Comparison of ENCODE assay signal across 7 mouse cellular contexts in the genomic region with DNA sequence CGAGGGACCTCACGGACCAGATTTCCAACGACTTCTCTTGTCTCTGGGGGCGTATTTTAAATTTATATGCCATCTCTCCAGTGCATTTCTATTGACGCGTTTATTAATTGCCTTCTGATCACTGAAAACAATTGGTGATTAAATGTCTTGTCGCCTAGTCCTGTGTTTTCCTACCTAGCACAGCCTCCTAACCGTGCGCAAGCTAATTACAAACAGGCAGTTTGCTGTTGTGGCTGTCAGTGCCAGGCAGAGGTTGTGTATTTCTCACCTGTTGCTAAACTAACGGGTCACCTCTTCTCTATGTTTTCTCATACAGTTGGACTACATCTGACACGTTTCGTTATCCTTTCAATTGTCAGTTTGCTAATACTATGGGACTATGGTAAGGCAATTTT. TPM values are rescaled to one million over a fixed set of nuclear protein-coding genes. Genes with fewer than 3 reads are reported as not detected.
DNase-seq lines count a peak whose midpoint lies in the region; ATAC-seq and TF ChIP-seq lines count a peak whose summit lies in the region.

No protein-coding gene starts in this region.

- DNase-seq in lung, adult 2 months: no peak
- DNase-seq in lung, adult 18-20 months: no peak
- no peak for DNase-seq in forebrain, embryonic 11.5 days (ENCODE audit: low spot score)
- no peak for DNase-seq in urinary bladder, postnatal 4 days (ENCODE audit: low spot score in 2 of 2)
- DNase-seq in urinary bladder, postnatal 10 days (ENCODE audit: low spot score): no peak

- H3K27me3 ChIP-seq in forebrain, embryonic 11.5 days (ENCODE audit: control insufficient read depth, insufficient read depth, low read length): no peaks in the 10 kb centered on the region
- no peaks in the 10 kb centered on the region for H3K27me3 ChIP-seq in intestine, embryonic 15.5 days (replicated peaks)
- no peaks in the 10 kb centered on the region for H3K27me3 ChIP-seq in neural tube, embryonic 14.5 days (ENCODE audit: control insufficient read depth, insufficient read depth, low read length)

- peak overlapping the region; percentile 60 for H3K9ac ChIP-seq in forebrain, embryonic 11.5 days (ENCODE audit: low read length)
- H3K9ac ChIP-seq in intestine, embryonic 15.5 days: peak overlapping the region; percentile 34
- peak overlapping the region; percentile 66 for H3K9ac ChIP-seq in neural tube, embryonic 14.5 days (replicated peaks; ENCODE audit: low read depth, low read length)

- H3K36me3 ChIP-seq in forebrain, embryonic 11.5 days (ENCODE audit: control insufficient read depth, insufficient read depth, low read length): no peaks in the 10 kb centered on the region
- no peaks in the 10 kb centered on the region for H3K36me3 ChIP-seq in intestine, embryonic 15.5 days
- H3K36me3 ChIP-seq in neural tube, embryonic 14.5 days (ENCODE audit: control insufficient read depth, insufficient read depth, low read length): no peaks in the 10 kb centered on the region

- H3K9me3 ChIP-seq in forebrain, embryonic 11.5 days (ENCODE audit: control insufficient read depth, low read length): no peaks in the 10 kb centered on the region
- no peaks in the 10 kb centered on the region for H3K9me3 ChIP-seq in intestine, embryonic 15.5 days
- no peaks in the 10 kb centered on the region for H3K9me3 ChIP-seq in neural tube, embryonic 14.5 days (ENCODE audit: control insufficient read depth, low read length)

- H3K27ac ChIP-seq in forebrain, embryonic 11.5 days (ENCODE audit: low read depth, low read length): 0 out of 2 replicates have a peak overlapping the region, but pooled peaks have one; percentile 18
- 0 out of 2 replicates have a peak overlapping the region, but pooled peaks have one; percentile 15 for H3K27ac ChIP-seq in intestine, embryonic 15.5 days
- peak overlapping the region; percentile 69; the same call in 1 of the 2 replicates for H3K27ac ChIP-seq in neural tube, embryonic 14.5 days (ENCODE audit: low read depth, low read length)

- 9% methylated on average over 12 of the region's 12 CpGs for WGBS in lung, adult 2 months
- WGBS in forebrain, embryonic 11.5 days: 10% methylated on average over 12 of the region's 12 CpGs
- 9% methylated on average over 12 of the region's 12 CpGs for WGBS in intestine, embryonic 15.5 days
- 7% methylated on average over 12 of the region's 12 CpGs for whole genome bisulfite sequencing in neural tube, embryonic 14.5 days

- peak overlapping the region; percentile 61 for H3K4me3 ChIP-seq in lung, adult 2 months (replicated peaks; ENCODE audit: extremely low read depth, low read depth, low read length)
- peak overlapping the region; percentile 53 for H3K4me3 ChIP-seq in forebrain, embryonic 11.5 days (ENCODE audit: low read depth, low read length)
- peak overlapping the region; percentile 60 for H3K4me3 ChIP-seq in intestine, embryonic 15.5 days (replicated peaks)
- peak overlapping the region; percentile 57 for H3K4me3 ChIP-seq in neural tube, embryonic 14.5 days (ENCODE audit: low read depth, low read length)

- H3K4me2 ChIP-seq in forebrain, embryonic 11.5 days (ENCODE audit: low read depth, low read length, severe bottlenecking): peak overlapping the region; percentile 66
- H3K4me2 ChIP-seq in intestine, embryonic 15.5 days (replicated peaks): peak overlapping the region; percentile 75
- peak overlapping the region; percentile 68 for H3K4me2 ChIP-seq in neural tube, embryonic 14.5 days (ENCODE audit: low read depth, low read length)

- H3K4me1 ChIP-seq in lung, adult 2 months (ENCODE audit: control insufficient read depth, insufficient read depth, low read length): no peaks in the 10 kb centered on the region
- peaks cover 2% of the 10 kb centered on the region; the same call in 1 of the 2 replicates for H3K4me1 ChIP-seq in forebrain, embryonic 11.5 days (replicated peaks; ENCODE audit: control insufficient read depth, insufficient read depth, low read length)
- H3K4me1 ChIP-seq in intestine, embryonic 15.5 days (replicated peaks): no peaks in the 10 kb centered on the region
- 0 out of 2 replicates have a peak, but pooled peaks cover 4% of the 10 kb centered on the region for H3K4me1 ChIP-seq in neural tube, embryonic 14.5 days (ENCODE audit: control insufficient read depth, insufficient read depth, low read length)

- ATAC-seq in forebrain, embryonic 11.5 days (replicated peaks; ENCODE audit: low FRiP score): peak; percentile 26
- peak; percentile 13; the same call in 1 of the 2 replicates for ATAC-seq in intestine, embryonic 15.5 days
- peak; percentile 52 for ATAC-seq in neural tube, embryonic 14.5 days (ENCODE audit: low read depth)

- no peak for TF ChIP-seq POLR2A in lung, adult 2 months (IDR thresholded peaks at IDR 0.05; ENCODE audit: borderline replicate concordance, extremely low read depth, low read depth, low read length)

- TF ChIP-seq CTCF in lung, adult 2 months (IDR thresholded peaks at IDR 0.05; ENCODE audit: insufficient read depth, low read length): no peak

RNA-seq across cellular contexts. Expression of gene Rnf32, which starts 0.5 kb away (rescaled TPM):
- 1.4 and 2.9 TPM in 2 replicates for polyA plus RNA-seq in lung, adult 2 months (2012; rRNA removed)
- polyA plus RNA-seq in forebrain, embryonic 11.5 days (2014; fragmentation: Nextera tagmentation; extraction: Ambion mirVana): 6.4 and 7.5 TPM in 2 replicates
- polyA plus RNA-seq in intestine, embryonic 15.5 days (2015; fragmentation: Nextera tagmentation; extraction: Ambion mirVana): 7.6 and 8.4 TPM in 2 replicates
- polyA plus RNA-seq in neural tube, embryonic 14.5 days (2014; fragmentation: Nextera tagmentation; extraction: Ambion mirVana): 18.6 and 18.7 TPM in 2 replicates

Comparison
In these comparisons a context has a peak if more than half of its experiments do, and no peak if none do; other contexts are left out.
1. H3K27ac ChIP-seq: peak in every context shown above with its lines; median percentile 69 in neural tube, embryonic 14.5 days; 18 in forebrain, embryonic 11.5 days; 15 in intestine, embryonic 15.5 days.